In the genomic region with DNA sequence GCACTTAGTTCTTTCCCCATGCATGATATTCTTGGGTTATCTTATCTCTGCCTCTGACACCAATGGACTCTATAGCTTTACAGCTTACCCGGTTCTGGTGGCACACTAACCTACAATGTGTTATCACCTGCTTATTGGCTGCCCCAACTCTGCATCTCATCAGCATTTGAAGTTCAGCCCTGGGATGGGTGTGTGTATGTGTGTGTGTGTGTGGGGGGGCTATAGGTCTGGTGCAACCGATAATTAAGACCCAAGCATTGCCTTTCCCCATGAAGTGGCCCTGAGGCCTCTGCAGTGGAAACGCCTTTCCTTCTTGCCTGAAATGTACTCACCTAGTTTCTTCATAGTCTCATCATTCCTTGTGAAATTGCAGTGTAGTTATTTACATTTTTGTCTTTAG, we compare ENCODE assay signal across 14 mouse cellular contexts.
"Had no signal": no experiment of that assay in that cellular context is flagged by ENCODE, and none has a peak within 500 bp of the region (broad histone marks: within the 10 kb centered on the region; RNA-seq: fewer than 3 reads in every experiment).

No protein-coding gene starts in this region.

- ATAC-seq: intestine, embryonic 16.5 days had no signal

- H3K4me3 ChIP-seq: lung, embryonic 15.5 days; megakaryocyte, embryonic 14.5 days had no signal

- H3K27ac ChIP-seq: lung, embryonic 15.5 days; stomach, postnatal 0 days had no signal

- H3K4me2 ChIP-seq: lung, embryonic 15.5 days; midbrain, embryonic 11.5 days had no signal

- H3K9me3 ChIP-seq: lung, embryonic 15.5 days; megakaryocyte, embryonic 14.5 days had no signal

- DNase-seq: kidney, adult 18-20 months; kidney, adult 9 months; kidney, postnatal 14 days; kidney, postnatal 4 days; lung, adult 18-20 months; lung, postnatal 10 days; lung, postnatal 36 days; midbrain, embryonic 14.5 days; thymus, postnatal 25 days had no signal

- H3K36me3 ChIP-seq: lung, embryonic 15.5 days had no signal

- H3K27me3 ChIP-seq: megakaryocyte, embryonic 14.5 days had no signal

- H3K9ac ChIP-seq: lung, embryonic 15.5 days had no signal
